14 mouse cellular contexts compared by ENCODE assay signal in the genomic region with DNA sequence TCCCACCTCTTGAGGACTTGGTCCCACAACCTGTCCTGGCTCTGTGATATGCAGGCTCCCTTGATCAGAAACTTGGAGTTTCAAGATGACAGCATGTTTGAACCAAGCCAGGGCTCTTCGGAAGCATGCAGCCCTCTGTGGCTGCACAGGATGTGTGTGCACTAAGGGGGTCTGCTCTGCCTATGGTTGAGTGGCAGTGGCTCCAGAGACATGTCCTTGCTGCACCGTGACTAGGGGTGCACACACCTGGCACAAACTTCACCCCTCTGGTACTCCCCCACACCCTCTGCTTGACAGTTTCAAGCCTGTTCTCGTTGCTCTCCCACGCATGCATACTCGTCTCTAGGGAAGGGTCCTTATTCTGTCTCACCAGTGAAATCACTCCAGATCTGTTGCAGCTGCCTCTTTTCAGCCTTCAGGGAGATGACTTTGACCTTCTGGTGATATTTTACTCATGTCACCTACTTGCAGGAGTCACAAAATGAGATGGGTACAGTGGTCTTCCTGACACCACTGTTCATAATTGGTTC.
"Had no signal": no experiment of that assay in that cellular context is flagged by ENCODE, and none has a peak within 500 bp of the region (broad histone marks: within the 10 kb centered on the region; RNA-seq: fewer than 3 reads in every experiment).

No protein-coding gene starts in this region.

- H3K9me3 ChIP-seq: limb, embryonic 13.5 days; midbrain, embryonic 12.5 days; neural tube, embryonic 13.5 days had no signal

- DNase-seq: kidney, adult 8-10 months; left cerebral cortex, postnatal 4 days; lung, adult 18-20 months; retina, postnatal 1 day; right cerebral cortex, postnatal 4 days; spleen, adult 18-20 months; thymus, adult 18-20 months; thymus, postnatal 14 days had no signal

- H3K36me3 ChIP-seq: limb, embryonic 13.5 days; midbrain, embryonic 12.5 days; neural tube, embryonic 13.5 days had no signal

- H3K4me3 ChIP-seq: limb, embryonic 13.5 days; midbrain, embryonic 12.5 days; neural tube, embryonic 13.5 days had no signal

- H3K4me2 ChIP-seq: limb, embryonic 13.5 days; midbrain, embryonic 12.5 days; neural tube, embryonic 13.5 days had no signal

- H3K9ac ChIP-seq: limb, embryonic 13.5 days; liver, embryonic 14.5 days; midbrain, embryonic 12.5 days; neural tube, embryonic 13.5 days had no signal

- H3K27me3 ChIP-seq: limb, embryonic 13.5 days; midbrain, embryonic 12.5 days; neural tube, embryonic 13.5 days had no signal

- H3K27ac ChIP-seq: limb, embryonic 13.5 days; liver, embryonic 14.5 days; midbrain, embryonic 12.5 days; neural tube, embryonic 13.5 days had no signal

- ATAC-seq: intestine, embryonic 16.5 days; midbrain, embryonic 16.5 days had no signal

- H3K4me1 ChIP-seq: limb, embryonic 13.5 days; midbrain, embryonic 12.5 days; neural tube, embryonic 13.5 days had no signal
